Mouse (Mus musculus): ENCODE results near the gene Irf4. TPM values are rescaled to one million over a fixed set of nuclear protein-coding genes. Genes with fewer than 3 reads are reported as not detected.

The Irf4 gene
- polyA plus RNA-seq (2015; fragmentation: Illumina TruSeq; extraction: RNeasy Lipid Tissue Mini Kit (QIAGEN cat#74804); ENCODE audit: low read depth, low replicate concordance): 0.36 TPM

GRCm38 (mm10) chr13:30749021-30749556, at the start of gene Irf4:
Irf4 (plus strand) TSS chr13:30749226.

Other genes with a start within 250 kb of the Irf4 start
- 235 TPM for gene Uqcrfs1, start 203.9 kb upstream of the Irf4 start, polyA plus RNA-seq (2015; fragmentation: Illumina TruSeq; extraction: RNeasy Lipid Tissue Mini Kit (QIAGEN cat#74804); ENCODE audit: low read depth, low replicate concordance)
- gene Dusp22, start 89.2 kb upstream of the Irf4 start, polyA plus RNA-seq (2015; fragmentation: Illumina TruSeq; extraction: RNeasy Lipid Tissue Mini Kit (QIAGEN cat#74804); ENCODE audit: low read depth, low replicate concordance): 28.2 TPM
- gene Hus1b, start 198.5 kb downstream of the Irf4 start, polyA plus RNA-seq (2015; fragmentation: Illumina TruSeq; extraction: RNeasy Lipid Tissue Mini Kit (QIAGEN cat#74804); ENCODE audit: low read depth, low replicate concordance): not detected
- 30.3 TPM for gene Exoc2, start 224.9 kb downstream of the Irf4 start, polyA plus RNA-seq (2015; fragmentation: Illumina TruSeq; extraction: RNeasy Lipid Tissue Mini Kit (QIAGEN cat#74804); ENCODE audit: low read depth, low replicate concordance)
- gene Gm5447, start 225.0 kb downstream of the Irf4 start, polyA plus RNA-seq (2015; fragmentation: Illumina TruSeq; extraction: RNeasy Lipid Tissue Mini Kit (QIAGEN cat#74804); ENCODE audit: low read depth, low replicate concordance): not detected